Mouse (Mus musculus) layer of hippocampus, adult 18-20 months (tissue): ENCODE measurements at regions not wholly inside any gene's neighbourhood (a gene's known extent, or its start where the extent isn't known, plus 50 kb on each side); places are given as distances from the start of the nearest gene placed in this dataset.
A peak's percentile ranks its signal among the peaks of the same experiment; 100 is the strongest.

Source experiments
- DNase-seq, 2 experiments: peaks; one replicate each; pipeline ENCODE4 v3.0.0; 2022; ENCODE audit warnings: low spot score in 2 of 2

GRCm38 (mm10) chr5:47334299-47334698 lies 648.6 kb upstream of the Slit2 start:
- DNase-seq: no peak

DNA sequence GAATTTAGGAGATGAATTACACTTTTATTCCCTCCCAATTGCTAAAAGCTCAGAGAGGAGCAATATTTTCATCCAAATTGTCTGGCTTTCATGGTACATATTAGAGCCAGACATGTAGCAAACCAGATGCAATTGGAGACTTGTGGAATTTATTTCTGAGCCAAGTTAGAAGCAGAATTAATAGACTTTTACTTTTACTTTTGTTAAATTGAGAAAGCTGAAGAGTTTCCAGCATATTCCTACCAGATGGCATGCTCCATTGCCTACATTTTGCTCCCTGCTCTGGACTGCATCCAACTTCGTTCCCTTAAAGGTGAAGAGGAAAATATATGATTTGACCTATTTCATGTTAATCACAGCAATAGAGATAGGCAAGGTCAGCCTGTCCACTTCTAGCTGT lies 646.4 kb upstream of the Slit2 start:
- peak; percentile 11 to 55 for DNase-seq

- peak; percentile 22 to 65 for DNase-seq
Observed at GRCm38 (mm10) chr5:47339807-47340206, 643.1 kb upstream of the Slit2 start.

DNA sequence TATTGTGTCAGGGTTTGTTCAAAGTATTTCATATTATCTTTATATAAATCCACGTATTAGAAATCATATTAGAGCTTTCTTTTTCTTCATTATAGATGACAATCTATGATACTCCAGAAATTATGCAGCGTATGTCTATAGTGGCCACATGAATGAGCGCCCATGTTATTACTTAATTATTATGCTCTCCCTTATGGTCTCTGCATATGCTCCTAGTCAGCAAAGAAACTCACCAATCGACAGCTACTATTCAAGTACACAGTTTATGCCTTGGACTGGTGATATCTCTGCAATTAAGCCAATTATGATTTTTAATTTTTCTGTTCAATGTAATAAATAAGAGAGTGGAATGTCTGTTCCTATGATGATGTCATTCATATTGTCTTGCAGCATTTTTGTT lies 612.8 kb upstream of the Slit2 start:
- no peak for DNase-seq

- DNase-seq: no peak
Observed at GRCm38 (mm10) chr5:47385930-47386329, 597.0 kb upstream of the Slit2 start.

- no peak for DNase-seq
Observed at GRCm38 (mm10) chr5:47386750-47387149, 596.2 kb upstream of the Slit2 start.

DNA sequence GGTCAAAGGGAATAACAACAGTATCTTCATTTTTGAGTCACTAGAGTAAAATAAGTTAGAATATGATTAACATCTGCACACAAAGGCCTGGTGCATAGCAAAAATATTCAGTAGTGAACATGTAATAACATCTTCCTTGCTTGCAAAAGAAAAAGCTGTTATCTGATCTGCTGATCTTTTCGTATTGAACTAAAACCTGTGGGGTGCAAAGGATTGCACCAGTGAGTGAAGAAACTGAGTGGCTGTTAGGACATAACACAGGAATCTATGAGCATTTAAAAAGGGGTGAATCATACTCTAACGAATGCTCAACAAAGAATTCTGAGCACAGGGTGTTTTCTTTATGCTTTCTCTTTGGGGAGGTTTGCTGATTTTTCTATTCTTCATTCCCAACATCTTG lies 592.2 kb upstream of the Slit2 start:
- no peak for DNase-seq

GRCm38 (mm10) chr5:47396874-47397273 lies 586.1 kb upstream of the Slit2 start:
- DNase-seq: no peak

DNA sequence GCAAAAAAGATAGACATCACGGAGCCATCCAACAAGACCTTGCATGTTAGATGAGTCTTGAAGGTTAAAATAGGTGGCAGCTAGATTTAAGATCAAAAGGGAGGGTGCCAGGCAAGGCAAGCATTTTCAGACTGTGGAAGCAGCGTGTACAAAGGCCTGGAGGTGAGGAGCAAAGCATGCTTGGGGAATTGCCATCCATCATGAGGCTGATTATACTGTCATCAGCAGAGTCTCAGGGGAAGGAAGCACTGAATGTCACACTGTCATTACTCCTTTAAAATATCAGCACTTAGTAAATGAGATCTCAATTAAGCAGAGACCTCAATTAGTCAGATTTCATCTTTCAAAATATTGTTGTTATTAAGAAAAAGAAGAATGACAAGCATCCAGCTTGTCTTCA lies 561.0 kb upstream of the Slit2 start:
- no peak for DNase-seq

- no peak for DNase-seq
Observed at GRCm38 (mm10) chr5:47426040-47426439, 556.9 kb upstream of the Slit2 start.

DNA sequence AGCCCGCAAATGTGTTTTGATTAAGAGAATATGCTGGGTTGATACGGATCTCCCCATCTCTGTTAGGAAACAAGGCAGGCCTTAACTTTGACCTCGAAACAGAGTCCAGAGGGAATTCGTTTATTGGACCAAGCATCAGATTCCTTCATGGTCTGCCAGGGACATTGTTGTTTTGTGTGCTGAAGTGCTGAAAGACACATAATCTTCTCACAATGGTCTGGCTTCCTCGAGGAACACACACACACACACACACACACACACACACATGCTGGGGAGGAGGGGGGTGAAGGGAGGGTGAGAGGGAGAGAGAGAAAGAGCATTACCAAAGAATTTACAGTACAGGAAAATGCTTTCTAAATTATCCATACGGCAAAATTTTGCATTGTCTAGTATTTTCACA lies 556.5 kb upstream of the Slit2 start:
- DNase-seq: no peak

DNA sequence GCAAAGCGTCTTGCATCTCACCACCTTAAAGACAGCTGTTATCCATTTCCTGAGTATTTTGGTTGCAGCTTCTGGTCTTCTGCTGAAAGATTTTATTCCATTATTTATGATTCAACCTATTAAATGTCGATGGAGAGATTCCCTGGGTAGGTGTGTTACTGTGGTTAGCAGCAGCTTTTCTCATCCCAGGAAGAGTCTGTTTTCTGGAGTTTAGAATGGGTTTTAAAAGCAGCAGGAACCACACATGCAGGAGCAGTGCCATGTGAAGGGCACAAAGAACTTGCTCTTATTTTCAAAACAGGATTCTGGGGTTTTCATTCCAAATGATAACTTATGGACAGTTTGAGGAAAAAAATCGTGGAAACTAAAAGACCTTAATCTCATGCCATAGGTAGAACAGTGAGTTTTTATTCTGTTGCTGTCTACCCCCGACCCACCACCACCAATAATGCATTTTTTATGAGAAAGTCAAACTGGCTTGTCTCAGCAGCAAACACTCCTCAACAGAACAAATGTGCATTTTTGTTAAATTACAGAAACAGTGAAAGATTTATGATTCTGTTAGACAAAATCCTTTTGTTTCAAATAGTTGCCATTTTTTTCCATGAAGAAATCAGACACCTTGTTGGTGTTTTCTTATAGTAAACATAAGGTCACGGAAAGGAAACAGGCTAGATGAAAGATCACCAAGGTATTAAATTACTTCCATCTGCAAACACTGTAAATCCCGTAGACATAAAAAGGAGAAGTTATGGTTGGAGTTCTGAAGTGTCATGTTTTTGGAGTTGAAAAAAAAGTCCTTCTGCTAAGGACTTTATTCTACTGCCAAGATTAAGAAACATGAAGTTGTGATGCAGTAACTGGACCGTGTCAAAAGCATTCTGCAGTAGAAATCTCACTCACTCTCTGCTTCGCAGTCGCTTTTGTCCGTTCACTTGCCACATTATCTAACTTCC lies 553.4 kb upstream of the Slit2 start:
- no peak for DNase-seq

GRCm38 (mm10) chr5:47431599-47432328 lies 551.2 kb upstream of the Slit2 start:
- DNase-seq: no peak

DNA sequence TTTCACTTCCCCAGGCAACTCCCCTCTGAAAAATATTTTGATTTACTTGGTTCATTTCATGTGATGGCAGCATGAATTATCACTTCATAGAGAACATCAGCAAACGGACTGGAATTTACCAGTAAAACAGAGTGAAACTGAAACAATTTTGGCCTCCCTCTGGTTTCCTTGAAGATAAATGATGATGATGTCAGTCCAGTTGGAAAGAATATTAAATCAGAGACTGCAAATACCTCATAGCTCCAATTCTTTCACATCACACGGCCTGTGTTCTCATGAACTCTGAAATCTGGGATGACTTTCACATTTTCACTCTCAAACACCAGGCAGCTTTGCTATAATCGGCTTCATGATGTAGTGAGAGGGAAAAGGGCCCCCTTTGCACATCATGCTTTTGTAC lies 546.5 kb upstream of the Slit2 start:
- no peak for DNase-seq

DNA sequence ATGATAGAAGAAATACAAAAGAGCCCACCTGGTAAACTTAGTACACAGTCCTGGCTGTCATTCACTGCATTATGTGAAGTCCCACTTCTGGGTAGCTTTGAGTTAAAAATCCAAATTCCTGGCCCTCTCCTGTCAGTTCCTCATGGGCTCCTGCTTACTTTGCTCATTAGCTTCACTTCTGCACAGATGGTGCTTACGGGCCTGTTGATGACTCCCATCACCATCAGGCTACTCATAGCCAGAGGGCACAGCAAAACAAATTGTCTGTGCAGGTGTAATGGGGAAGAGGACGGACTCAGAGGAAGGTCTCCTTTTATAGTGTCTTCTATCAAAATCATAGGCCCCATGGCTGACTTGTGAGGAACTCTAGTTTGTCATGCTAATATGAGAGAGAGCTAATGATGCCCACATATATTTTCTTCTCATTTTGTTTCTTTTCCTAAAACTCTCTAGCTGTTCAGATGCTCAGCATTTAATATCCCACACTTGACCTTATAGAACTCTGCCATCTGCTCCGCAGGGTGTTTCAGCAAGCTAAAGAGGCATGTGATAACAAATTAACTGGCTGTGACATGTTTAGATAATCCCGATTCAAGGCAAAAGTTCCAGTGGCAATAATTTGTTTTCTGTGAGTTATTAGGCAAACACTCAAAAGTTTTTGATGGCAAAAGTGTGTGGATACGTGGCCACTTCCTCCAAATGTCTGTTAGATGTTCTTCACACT lies 536.5 kb upstream of the Slit2 start:
- no peak for DNase-seq

DNA sequence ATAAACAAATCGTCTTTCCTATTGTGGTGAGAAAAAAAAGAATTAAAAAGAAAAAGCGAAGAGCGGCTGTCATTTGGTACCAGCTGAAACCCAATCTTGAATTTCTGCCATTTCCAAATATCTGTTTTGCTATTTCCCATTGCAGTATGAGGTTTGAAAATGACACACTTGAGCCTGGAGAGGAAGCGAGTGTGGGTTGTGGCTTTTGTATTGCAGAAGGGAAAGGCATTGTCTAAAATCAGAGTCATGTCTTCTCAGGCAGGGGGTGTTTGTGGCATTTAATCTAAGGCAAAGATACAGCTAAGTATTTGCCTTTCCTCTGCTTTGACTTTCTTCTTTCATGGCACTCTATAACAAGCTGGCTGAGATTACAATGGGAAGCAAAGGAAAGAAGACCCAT lies 518.1 kb upstream of the Slit2 start:
- DNase-seq: no peak

- no peak for DNase-seq
Observed at GRCm38 (mm10) chr5:47469394-47469793, 513.5 kb upstream of the Slit2 start.

GRCm38 (mm10) chr5:47472027-47472825 lies 510.7 kb upstream of the Slit2 start:
- DNase-seq: no peak

- DNase-seq: no peak
Observed at GRCm38 (mm10) chr5:47479908-47480307, 503.0 kb upstream of the Slit2 start.

DNA sequence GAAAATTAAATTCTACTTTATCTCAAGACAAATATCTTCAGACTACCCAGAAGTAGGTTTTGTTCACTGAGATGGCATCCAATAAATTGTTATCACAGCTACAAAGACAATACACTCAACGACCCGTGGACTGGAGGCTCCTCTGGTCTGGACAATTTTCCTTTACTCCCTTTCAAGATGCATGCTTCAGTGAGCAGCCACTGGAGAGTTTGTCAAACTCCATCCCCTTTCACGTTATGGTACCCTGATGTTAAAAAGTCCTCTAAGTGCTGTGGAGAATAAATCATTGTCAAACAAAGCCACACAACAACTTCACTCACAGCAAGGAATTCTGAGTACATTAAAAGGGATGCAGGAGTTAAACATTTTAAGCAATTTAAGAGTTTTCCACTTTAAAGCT lies 486.7 kb upstream of the Slit2 start:
- DNase-seq: no peak
